Mouse (Mus musculus) gastrocnemius, adult 2 months (tissue): ENCODE data around the gene Mrpl54. TPM values are rescaled to one million over a fixed set of nuclear protein-coding genes. Genes with fewer than 3 reads are reported as not detected.
"Not testable (repeated sequence)": the region's sequence is repeated elsewhere in the genome, so short reads cannot be mapped to it uniquely, and the experiment has no call there.

Experiments
- DNase-seq: peaks from one replicate; pipeline ENCODE4 v3.0.0; 2022
- H3K27ac ChIP-seq: fragments of 200-600 bp; 2 replicates; pipeline ENCODE4 v1.8.1; 2022; ENCODE audit warnings: mild to moderate bottlenecking
- H3K4me3 ChIP-seq: fragments of 200-600 bp; 2 replicates; pipeline ENCODE4 v1.8.1; 2022; ENCODE audit warnings: mild to moderate bottlenecking, moderate library complexity
- CTCF ChIP-seq: fragments of 200-600 bp; IDR thresholded peaks from 2 replicates; pipeline ENCODE4 v1.8.1; 2022; ENCODE audit warnings: antibody characterized with exemption, mild to moderate bottlenecking, moderate library complexity
- intact Hi-C: fragments of 180-260 bp; cut with DNase I; formaldehyde crosslinking; loops from one replicate; pipeline ENCODE4 v1.15.1; 2025
- microRNA-seq: library from miRNA; unstranded; fragments of <30 nt; microRNA quantifications from one replicate; pipeline ENCODE4 v1.2.0, GENCODE M21; 2021
- total RNA-seq, 2 experiments: library from RNA; stranded (reverse); gene quantifications; 2 replicates each; pipeline ENCODE4 v1.2.3; 2021

Gene Mrpl54
- total RNA-seq, 2 experiments from 2014 or later, result 103 to 112 TPM

DNA sequence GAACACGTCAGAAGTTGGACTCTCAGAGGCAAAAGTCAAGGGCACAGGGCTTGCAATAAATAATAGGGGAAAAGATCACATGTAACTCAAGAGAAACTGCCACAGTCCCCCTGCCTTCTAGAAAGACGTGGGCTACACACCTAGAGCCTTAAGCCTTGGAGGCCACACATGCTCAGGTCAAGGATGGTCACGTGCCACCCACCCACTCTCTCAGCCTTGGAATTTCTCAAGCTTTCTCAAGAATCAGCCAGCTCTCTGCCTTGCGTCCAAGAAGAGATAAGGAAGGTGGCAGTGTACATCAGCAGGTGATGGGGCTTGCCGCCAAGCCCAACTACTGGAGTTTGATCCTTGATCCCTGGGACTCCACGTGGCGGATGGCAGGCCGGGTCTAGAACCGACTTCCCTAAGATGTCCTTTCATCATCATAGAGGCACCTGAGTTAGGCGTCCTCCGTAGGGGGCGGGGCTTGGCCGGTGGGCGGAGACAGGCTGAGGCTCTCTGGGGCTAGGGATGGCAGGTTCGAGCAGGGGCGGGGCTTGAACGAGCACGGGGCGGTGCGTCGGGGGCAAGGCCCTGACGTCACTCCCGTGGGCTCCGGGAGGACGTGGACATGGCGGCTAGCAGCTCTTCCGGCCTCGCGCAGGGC is 34.0 kb downstream of the Mrpl54 start, which contains the start of gene Zfr2:
TSS of gene Zfr2 (plus strand) at position 576 of the 646 bp plus-strand sequence.
- no peak for TF ChIP-seq CTCF
- intact Hi-C loops, result no loop called here
- H3K27ac ChIP-seq, result peak within 1 kb of the TSS; percentile 85
- peak; percentile 93 for DNase-seq
- H3K4me3 ChIP-seq, result peak within 1 kb of the TSS; percentile 82

DNA sequence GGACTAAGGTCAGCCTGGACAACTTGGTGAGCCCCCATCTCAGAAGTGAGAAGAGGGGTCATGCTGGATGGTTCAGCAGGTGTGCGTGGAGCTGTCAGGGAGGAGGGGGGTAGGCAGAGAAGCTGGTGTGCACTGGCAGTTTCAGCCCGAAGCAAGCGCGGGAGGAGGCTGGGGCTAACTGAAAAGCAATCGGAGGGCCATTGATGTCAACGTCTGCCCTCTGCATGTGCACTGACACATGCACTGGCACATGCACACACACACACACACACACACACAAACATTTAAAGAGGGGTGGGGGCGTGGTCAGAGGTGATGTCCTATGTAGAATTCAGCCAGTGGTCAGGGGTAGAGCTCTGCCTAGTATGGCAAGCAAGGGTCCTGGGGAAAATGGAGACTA is 35.3 kb downstream of the Mrpl54 start:
- TF ChIP-seq CTCF, result no peak
- intact Hi-C loops, result no loop called here
- H3K4me3 ChIP-seq, result no peak overlapping the region
- DNase-seq, result no peak
- H3K27ac ChIP-seq, result no peak overlapping the region

DNA sequence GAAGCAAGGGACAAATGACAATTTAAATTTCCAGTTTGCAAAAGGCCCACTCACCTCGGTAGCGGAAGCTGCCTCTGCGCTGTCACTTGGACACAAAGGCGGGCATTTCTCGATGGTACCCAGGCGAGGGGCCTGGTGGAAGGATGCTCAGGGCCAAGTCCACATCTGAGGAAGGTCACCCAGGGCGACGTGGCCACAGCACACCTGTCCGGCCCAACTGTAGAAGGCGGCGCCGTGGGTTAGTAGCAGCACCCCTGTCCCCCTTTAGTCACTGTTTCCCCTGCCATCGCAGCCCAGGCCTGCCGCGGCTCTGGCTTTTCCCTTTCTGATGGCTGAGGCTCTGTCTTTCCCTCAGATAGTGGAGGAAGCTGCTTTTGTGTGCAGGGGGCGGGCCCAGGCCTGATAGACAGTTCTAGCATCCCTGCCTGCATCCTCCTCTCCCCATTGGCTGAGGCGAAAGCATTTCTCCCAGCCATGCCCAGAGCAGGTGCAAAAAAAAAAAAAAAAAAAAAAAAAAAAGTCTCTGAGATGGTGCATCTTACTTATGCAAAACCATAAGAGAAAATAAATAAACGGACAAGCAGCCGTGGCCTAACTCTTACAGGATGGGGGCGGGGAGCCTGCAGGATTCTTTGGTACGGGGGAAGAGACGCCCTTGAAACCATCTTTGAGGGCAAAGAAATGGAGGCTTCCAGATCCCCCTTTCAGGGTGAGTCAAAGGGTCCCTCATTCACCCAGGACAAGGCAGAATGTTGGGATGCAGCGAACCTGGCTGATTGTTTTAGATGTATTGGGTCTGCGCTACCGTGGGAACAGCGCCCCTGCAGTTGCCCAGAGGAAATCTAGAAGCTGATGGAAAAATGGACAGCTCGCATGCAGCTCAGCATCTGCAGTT is 36.0 kb downstream of the Mrpl54 start, which contains the start of gene Atcay:
TSS of gene Atcay (minus strand) at position 396 of the 895 bp plus-strand sequence.
- intact Hi-C loops, result no loop called here
- H3K4me3 ChIP-seq, result no peak within 1 kb of the TSS
- H3K27ac ChIP-seq, result no peak within 1 kb of the TSS
- no peak for DNase-seq
- TF ChIP-seq CTCF, result peak; percentile 52

DNA sequence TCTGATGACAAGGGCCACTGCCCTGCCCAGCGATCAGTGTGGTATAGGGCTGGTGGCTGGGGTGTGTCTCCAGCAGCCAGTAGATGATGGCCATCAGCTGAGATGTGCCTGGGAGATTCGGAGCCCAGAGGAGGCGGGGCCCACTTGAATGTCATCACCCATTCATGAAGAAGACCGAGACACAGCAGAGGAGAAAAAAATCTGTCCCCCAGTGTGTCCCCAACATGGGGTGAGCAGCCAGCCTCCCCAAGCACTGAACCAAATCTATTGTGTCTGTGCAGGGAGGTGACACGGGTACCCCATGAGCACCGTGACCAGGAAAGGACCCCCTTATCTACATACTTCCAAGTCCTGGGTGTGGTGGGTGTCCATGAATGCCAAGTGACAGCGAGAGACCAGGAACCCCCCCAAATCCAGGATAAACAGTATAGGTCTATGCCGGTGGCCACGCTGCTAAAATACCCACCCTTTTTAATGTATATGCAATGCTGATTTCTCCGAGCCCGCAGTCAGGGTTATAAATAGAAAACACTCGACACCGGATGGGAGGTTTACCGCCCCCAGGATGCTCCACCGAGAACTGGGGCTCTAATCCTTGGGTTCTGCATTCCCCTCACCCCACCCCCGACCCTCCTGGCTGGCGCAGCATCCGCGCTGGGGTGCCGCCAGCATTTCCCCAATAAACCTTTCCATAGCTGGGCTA is 36.8 kb downstream of the Mrpl54 start:
- TF ChIP-seq CTCF, result no peak
- H3K27ac ChIP-seq, result no peak overlapping the region
- H3K4me3 ChIP-seq, result no peak overlapping the region
- intact Hi-C loops, result no loop called here
- no peak for DNase-seq

DNA sequence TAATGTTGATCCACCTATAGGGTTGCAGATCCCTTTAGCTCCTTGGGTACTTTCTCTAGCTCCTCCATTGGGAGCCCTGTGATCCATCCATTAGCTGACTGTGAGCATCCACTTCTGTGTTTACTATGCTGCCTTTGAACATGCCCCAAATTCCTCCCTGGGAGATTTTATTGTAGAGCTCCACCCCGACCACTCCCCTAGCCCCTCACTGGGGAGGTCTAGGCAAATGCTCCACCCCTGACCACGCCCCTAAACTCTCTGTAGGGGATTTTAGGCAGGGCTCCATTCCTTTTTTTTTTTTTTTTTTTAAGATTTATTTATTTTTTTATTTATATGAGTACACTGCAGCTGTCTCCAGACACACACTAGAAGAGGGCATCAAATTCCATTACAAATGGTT is 43.0 kb downstream of the Mrpl54 start:
- H3K27ac ChIP-seq, intact Hi-C loops, H3K4me3 ChIP-seq, DNase-seq: not testable (repeated sequence)

DNA sequence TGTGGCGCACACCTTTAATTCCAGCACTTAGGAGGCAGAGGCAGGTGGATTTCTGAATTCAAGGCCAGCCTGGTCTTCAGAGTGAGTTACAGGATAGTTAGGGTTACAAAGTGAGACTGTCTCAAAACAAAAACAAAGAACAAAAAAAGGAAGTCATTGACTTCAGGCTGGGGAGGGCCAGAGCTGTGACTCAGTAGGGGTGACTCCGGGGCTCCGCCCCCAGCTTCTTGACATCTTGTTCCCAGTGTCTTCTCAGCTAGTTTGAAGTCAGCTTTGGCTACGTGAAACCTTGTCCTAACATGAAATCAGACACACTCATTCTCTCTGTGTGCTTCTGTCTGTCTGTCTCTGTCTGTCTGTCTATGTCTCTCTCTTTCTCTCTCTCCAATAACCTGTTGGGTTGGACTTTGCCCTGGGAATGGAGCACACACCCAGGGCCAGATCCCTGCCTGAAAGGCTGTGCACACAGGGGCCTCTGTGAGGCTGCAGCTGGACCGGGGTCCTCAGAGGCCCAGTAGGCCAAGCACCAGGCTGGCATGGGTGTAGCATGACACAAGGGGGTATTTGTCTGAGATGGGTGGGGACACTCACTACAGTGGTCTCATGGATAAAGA is 45.2 kb downstream of the Mrpl54 start:
- no peak for TF ChIP-seq CTCF
- DNase-seq, result no peak
- Histone ChIP-seq H3K4me3 (no peak overlapping the region), H3K27ac (no peak overlapping the region)
- intact Hi-C loops, result no loop called here

DNA sequence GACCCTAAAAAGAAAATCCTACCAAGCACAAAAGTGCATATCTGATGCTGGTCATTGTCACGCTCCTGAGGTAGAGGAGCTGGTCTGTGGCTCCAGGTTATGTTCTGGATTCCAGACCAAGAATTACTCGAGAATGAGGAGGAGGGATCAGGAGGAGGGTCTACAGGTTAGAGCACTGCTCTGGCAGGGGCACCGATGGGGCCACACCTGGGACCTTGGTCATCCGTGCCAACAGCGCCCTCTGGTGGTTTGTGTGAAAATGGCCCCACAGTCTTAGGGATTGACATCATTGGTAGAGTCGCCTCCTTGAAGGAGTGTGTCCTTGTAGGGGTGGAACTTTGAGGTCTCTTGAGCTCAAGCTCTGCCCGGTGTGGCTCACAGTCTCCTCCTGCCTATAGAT is 48.8 kb downstream of the Mrpl54 start:
- peak; percentile 81 for DNase-seq
- peak; percentile 87 for TF ChIP-seq CTCF
- H3K27ac ChIP-seq, result no peak overlapping the region
- H3K4me3 ChIP-seq, result no peak overlapping the region
- intact Hi-C loops, result loop anchor here (1.0 kb wide), 1 partner anchor 19 kb away; no protein-coding TSS in a partner anchor

DNA sequence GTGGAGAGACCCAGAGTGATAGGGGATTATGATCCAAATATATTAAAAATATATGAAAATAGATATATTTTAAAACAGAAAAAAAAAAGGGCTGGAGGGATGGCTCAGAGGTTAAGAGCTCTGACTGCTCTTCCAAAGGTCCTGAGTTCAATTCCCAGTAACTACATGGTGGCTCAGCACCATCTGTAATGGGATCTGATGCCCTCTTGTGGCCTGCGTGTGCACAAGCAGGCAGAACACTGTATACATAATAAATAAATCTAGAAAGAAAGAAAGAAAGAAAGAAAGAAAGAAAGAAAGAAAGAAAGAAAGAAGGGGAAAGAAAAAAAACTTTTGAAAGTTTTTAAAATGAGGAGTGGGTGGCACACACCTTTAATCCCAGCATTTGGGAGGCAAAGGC is 49.5 kb downstream of the Mrpl54 start:
- TF ChIP-seq CTCF, result peak; percentile 71
- not testable (repeated sequence) for DNase-seq, H3K27ac ChIP-seq, H3K4me3 ChIP-seq
- intact Hi-C loops, result loop anchor here (1.0 kb wide), 1 partner anchor 18 kb away; no protein-coding TSS in a partner anchor

DNA sequence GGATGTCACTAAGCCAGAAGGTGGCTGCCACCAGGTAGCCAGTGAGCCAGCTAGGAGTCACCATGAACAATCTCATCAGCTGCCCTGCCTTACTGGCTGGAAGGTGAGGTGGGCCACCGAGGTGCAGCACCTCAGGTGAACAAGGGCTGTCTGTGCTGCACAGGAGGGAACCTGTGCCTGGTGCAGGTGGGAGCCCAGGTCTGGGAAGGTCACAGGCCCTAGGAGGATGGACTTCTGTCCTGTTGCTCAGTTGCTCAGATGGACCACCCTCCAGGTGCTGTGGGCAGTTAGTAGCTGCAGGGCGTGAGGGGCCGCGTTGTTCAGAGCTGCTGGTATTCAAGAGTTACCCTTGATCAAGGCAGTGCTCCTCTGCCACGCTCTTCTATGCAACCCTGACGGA is 49.9 kb downstream of the Mrpl54 start:
- no peak for TF ChIP-seq CTCF
- intact Hi-C loops, result loop anchor here (1.0 kb wide), 1 partner anchor 18 kb away; no protein-coding TSS in a partner anchor
- no peak for DNase-seq
- no peak overlapping the region for H3K4me3 ChIP-seq
- no peak overlapping the region for H3K27ac ChIP-seq

DNA sequence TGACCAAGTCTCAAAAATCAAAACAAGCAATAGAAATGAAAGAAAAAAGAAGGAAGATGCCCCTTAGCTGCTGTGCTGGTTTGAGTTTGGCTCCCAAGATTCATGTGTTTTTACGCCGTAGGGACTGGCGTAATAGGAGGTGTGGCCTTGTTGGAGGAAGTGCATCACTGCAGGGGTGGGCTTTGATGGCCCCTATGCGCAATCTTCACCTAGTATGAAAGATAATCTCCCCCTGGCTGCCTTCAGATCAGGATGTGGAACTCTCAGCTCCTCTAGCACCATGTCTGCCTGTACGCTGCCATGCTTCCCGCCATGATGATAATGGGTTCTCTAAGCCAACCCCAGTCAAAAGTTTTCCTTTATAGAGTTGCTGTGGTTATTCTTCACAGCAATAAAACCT is 50.5 kb downstream of the Mrpl54 start:
- Histone ChIP-seq H3K27ac (no peak overlapping the region), H3K4me3 (no peak overlapping the region)
- TF ChIP-seq CTCF, result no peak
- intact Hi-C loops, result no loop called here
- DNase-seq, result no peak

Small RNA genes within 50 kb of the gene (microRNA-seq; reads per million reads assigned to microRNA genes)
- 9.4 reads per million, percentile 6 among the genes with 10 or more reads in this experiment for gene Mir3057

Other genes starting within 250 kb of the Mrpl54 start
- gene Diras1, start 241.3 kb downstream of the Mrpl54 start, total RNA-seq, result under 1 TPM in 1 of 2 experiments, not detected in 1; 0.08 TPM
- gene Slc39a3, start 229.5 kb downstream of the Mrpl54 start, total RNA-seq, result 10 to 100 TPM; 11.6 to 16.0 TPM
- gene Sgta, start 206.8 kb downstream of the Mrpl54 start, total RNA-seq, result 100 to 1,000 TPM; 100 TPM
- 10 to 100 TPM; 25.1 to 25.9 TPM for gene Thop1, start 196.9 kb downstream of the Mrpl54 start, total RNA-seq
- gene Creb3l3, start 168.1 kb downstream of the Mrpl54 start, total RNA-seq, result not detected
- gene Map2k2, start 161.0 kb downstream of the Mrpl54 start, total RNA-seq, result 100 to 1,000 TPM; 148 to 187 TPM
- gene Zbtb7a, start 131.7 kb downstream of the Mrpl54 start, total RNA-seq, result 10 to 100 TPM; 23.3 to 25.9 TPM
- 10 to 100 TPM; 15.7 to 16.2 TPM for gene Pias4, start 99.0 kb downstream of the Mrpl54 start, total RNA-seq
- gene Eef2, start 90.3 kb downstream of the Mrpl54 start, total RNA-seq, result 1,000 to 10,000 TPM; 1,128 to 1,335 TPM
- gene Dapk3, start 83.9 kb downstream of the Mrpl54 start, total RNA-seq, result 10 to 100 TPM; 22.1 to 24.9 TPM
- gene 4930442H23Rik, start 83.1 kb downstream of the Mrpl54 start, total RNA-seq, result not detected
- gene Nmrk2, start 64.9 kb downstream of the Mrpl54 start, total RNA-seq, result 10 to 100 TPM; 59.7 to 72.8 TPM
- gene Atcay, start 36.1 kb downstream of the Mrpl54 start, total RNA-seq, result not detected
- gene Zfr2, start 33.8 kb downstream of the Mrpl54 start, total RNA-seq, result 1 to 10 TPM; 1.8 to 2.7 TPM
- under 1 TPM; 0.15 to 0.31 TPM for gene Matk, start 14.0 kb downstream of the Mrpl54 start, total RNA-seq
- gene Apba3, start within 50 bp of the Mrpl54 start, total RNA-seq, result 100 to 1,000 TPM; 110 to 119 TPM
- gene Tjp3, start 24.6 kb upstream of the Mrpl54 start, total RNA-seq, result not detected
- 10 to 100 TPM; 20.7 to 25.0 TPM for gene Pip5k1c, start 26.0 kb upstream of the Mrpl54 start, total RNA-seq
- 10 to 100 TPM in 1 of 2 experiments, 1 to 10 TPM in 1; 8.5 to 11.5 TPM for gene Cactin, start 54.2 kb upstream of the Mrpl54 start, total RNA-seq
- under 1 TPM; 0.43 to 0.75 TPM for gene Tbxa2r, start 61.8 kb upstream of the Mrpl54 start, total RNA-seq
- gene Gipc3, start 76.3 kb upstream of the Mrpl54 start, total RNA-seq, result 1 to 10 TPM in 1 of 2 experiments, under 1 TPM in 1; 0.69 to 1.3 TPM
- gene Hmg20b, start 83.5 kb upstream of the Mrpl54 start, total RNA-seq, result 10 to 100 TPM; 22.9 to 28.2 TPM
- 1 to 10 TPM; 2.2 to 3.3 TPM for gene Mfsd12, start 90.6 kb upstream of the Mrpl54 start, total RNA-seq
- 1 to 10 TPM in 1 of 2 experiments, under 1 TPM in 1; 0.89 to 1.2 TPM for gene 4930404N11Rik, start 98.9 kb upstream of the Mrpl54 start, total RNA-seq
- gene Fzr1, start 111.6 kb upstream of the Mrpl54 start, total RNA-seq, result 10 to 100 TPM; 14.0 to 18.8 TPM
- 10 to 100 TPM; 38.1 to 39.8 TPM for gene Dohh, start 117.5 kb upstream of the Mrpl54 start, total RNA-seq
- gene Gm48551, start 117.5 kb upstream of the Mrpl54 start, total RNA-seq, result 1 to 10 TPM in 1 of 2 experiments, under 1 TPM in 1; 0.87 to 2.8 TPM
- gene Gm48552, start 122.1 kb upstream of the Mrpl54 start, total RNA-seq, result 1 to 10 TPM in 1 of 2 experiments, under 1 TPM in 1; 0.84 to 1.0 TPM
- gene Smim24, start 126.1 kb upstream of the Mrpl54 start, total RNA-seq, result not detected
- 100 to 1,000 TPM; 207 to 215 TPM for gene Nfic, start 188.7 kb upstream of the Mrpl54 start, total RNA-seq
- gene Celf5, start 215.8 kb upstream of the Mrpl54 start, total RNA-seq, result under 1 TPM in 1 of 2 experiments, not detected in 1; 0.17 TPM
- 10 to 100 TPM; 38.3 to 44.8 TPM for gene Ncln, start 229.5 kb upstream of the Mrpl54 start, total RNA-seq
- gene S1pr4, start 233.2 kb upstream of the Mrpl54 start, total RNA-seq, result 1 to 10 TPM in 1 of 2 experiments, under 1 TPM in 1; 0.97 to 1.2 TPM